Mouse (Mus musculus) G1E (cell line): ENCODE data around the gene Mtss1l.

ENCODE experiments used
- CTCF ChIP-seq: IDR thresholded peaks from 2 replicates; pipeline ENCODE4 v1.5.1; 2012; ENCODE audit warnings: low read depth, low read length, inconsistent platforms, mixed read lengths
- GATA1 ChIP-seq: IDR thresholded peaks from 2 replicates; pipeline ENCODE4 v1.6.1; 2012; ENCODE audit warnings: borderline replicate concordance, low read length, inconsistent platforms, mixed read lengths
- GATA2 ChIP-seq: IDR thresholded peaks from 2 replicates; pipeline ENCODE4 v1.6.1; 2012; ENCODE audit warnings: low read depth, low read length, inconsistent platforms, borderline replicate concordance
- POLR2AphosphoS5 ChIP-seq: IDR thresholded peaks from 2 replicates; pipeline ENCODE4 v1.6.1; 2012; ENCODE audit warnings: low read depth, low read length, inconsistent platforms; ENCODE audit not compliant: insufficient replicate concordance
- TAL1 ChIP-seq: conservative IDR thresholded peaks from 2 replicates; pipeline ENCODE4 v1.6.1; 2012; ENCODE audit warnings: low read depth, low read length, inconsistent platforms, mixed read lengths

GRCm38 (mm10) chr8:110741816-110742451, 20.7 kb downstream of the Mtss1l start:
- no peak for TF ChIP-seq CTCF
- TF ChIP-seq TAL1, result no peak
- no peak for TF ChIP-seq GATA1
- TF ChIP-seq GATA2, result no peak
- no peak for TF ChIP-seq POLR2AphosphoS5
